Mouse (Mus musculus) spleen, adult 2 months (tissue): ENCODE results near the gene Timm23.
A peak's percentile ranks its signal among the peaks of the same experiment; 100 is the strongest.

ENCODE experiments used
- CTCF ChIP-seq: fragments of 200-500 bp; IDR thresholded peaks from 2 replicates; pipeline ENCODE4 v1.5.1; 2011; ENCODE audit warnings: mild to moderate bottlenecking, inconsistent platforms; ENCODE audit not compliant: insufficient read depth, insufficient read length, insufficient replicate concordance; ENCODE audit errors: extremely low read depth
- POLR2A ChIP-seq: fragments of 200-500 bp; IDR thresholded peaks from 2 replicates; pipeline ENCODE4 v1.6.1; 2011; ENCODE audit warnings: low read depth, low read length, inconsistent platforms

DNA sequence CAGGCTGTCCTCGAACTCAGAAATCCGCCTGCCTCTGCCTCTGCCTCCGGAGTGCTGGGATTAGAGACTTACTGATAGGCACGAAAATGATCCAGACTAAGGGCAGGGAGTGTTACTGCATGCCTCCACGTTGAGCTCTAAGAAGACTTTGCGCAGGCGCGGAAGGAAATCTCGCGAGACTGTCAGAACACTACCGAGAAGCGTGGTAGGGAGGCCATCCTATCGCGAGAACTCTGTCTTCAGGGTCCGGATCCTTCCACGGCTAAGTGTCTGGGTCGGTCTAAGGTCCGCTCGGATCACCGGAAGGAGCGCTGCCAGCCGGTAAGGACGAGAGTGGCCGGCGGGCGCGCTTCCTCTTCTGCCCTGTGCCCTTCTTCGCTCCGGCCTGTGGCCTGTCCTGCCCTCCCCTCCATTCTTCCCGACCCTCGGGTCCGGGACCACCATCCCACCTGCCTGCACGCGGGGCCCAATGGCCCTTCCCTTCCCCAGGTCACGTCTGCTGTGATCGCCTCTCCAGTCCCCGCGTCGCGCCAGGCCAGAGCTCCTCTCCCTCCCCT lies 41.9 kb downstream of the Timm23 start, which contains the start of gene Ncoa4:
- TF ChIP-seq POLR2A, result peak; percentile 88
- TF ChIP-seq CTCF, result no peak
